Mouse (Mus musculus) spleen, adult 2 months (tissue): ENCODE measurements at regions not wholly inside any gene's neighbourhood (a gene's known extent, or its start where the extent isn't known, plus 50 kb on each side); places are given as distances from the start of the nearest gene placed in this dataset.

Experiments used
- DNase-seq, 2 experiments: peaks; one replicate each; pipeline versions ENCODE4 v3.0.0 to v3.0.0-alpha.2; 2012 to 2021; ENCODE audit warnings: low spot score in 2 of 2, low read depth in 1 of 2
- H3K27ac ChIP-seq: fragments of 200-500 bp; 2 replicates; pipeline ENCODE4 v1.5.1; 2012; ENCODE audit warnings: low read length, inconsistent platforms; ENCODE audit not compliant: insufficient read depth
- H3K27me3 ChIP-seq: fragments of 200-500 bp; 2 replicates; pipeline ENCODE4 v1.6.1; 2012; ENCODE audit warnings: mild to moderate bottlenecking, moderate library complexity, low read length, inconsistent platforms; ENCODE audit not compliant: control insufficient read depth, insufficient read depth
- H3K36me3 ChIP-seq: fragments of 200-500 bp; 2 replicates; pipeline ENCODE4 v1.6.1; 2012; ENCODE audit warnings: mild to moderate bottlenecking, low read length, inconsistent platforms; ENCODE audit not compliant: control insufficient read depth, insufficient read depth
- H3K4me1 ChIP-seq: fragments of 200-500 bp; 2 replicates; pipeline ENCODE4 v1.6.1; 2011; ENCODE audit warnings: inconsistent platforms; ENCODE audit not compliant: control insufficient read depth, insufficient read depth, insufficient read length
- H3K4me3 ChIP-seq: fragments of 200-500 bp; 2 replicates; pipeline ENCODE4 v1.5.1; 2011; ENCODE audit warnings: mild to moderate bottlenecking, inconsistent platforms; ENCODE audit not compliant: insufficient read depth, insufficient read length; ENCODE audit errors: extremely low read depth
- CTCF ChIP-seq: fragments of 200-500 bp; IDR thresholded peaks from 2 replicates; pipeline ENCODE4 v1.5.1; 2011; ENCODE audit warnings: mild to moderate bottlenecking, inconsistent platforms; ENCODE audit not compliant: insufficient read depth, insufficient read length, insufficient replicate concordance; ENCODE audit errors: extremely low read depth
- POLR2A ChIP-seq: fragments of 200-500 bp; IDR thresholded peaks from 2 replicates; pipeline ENCODE4 v1.6.1; 2011; ENCODE audit warnings: low read depth, low read length, inconsistent platforms
- WGBS: fragments of 180-500 bp; shearing (Covaris S2); methylation state at CpG from one replicate; pipeline ENCODE4 v1.1.7; 2018; 5-methylcytosine and 5-hydroxymethylcytosine counted together

GRCm38 (mm10) chr6:31185151-31185550 is 213.4 kb upstream of the Mkln1 start:
- Histone ChIP-seq H3K27me3 (no peaks in the 10 kb centered on the region), H3K4me1 (peaks cover 14% of the 10 kb centered on the region; the same call in 1 of the 2 replicates), H3K4me3 (no peak overlapping the region), H3K36me3 (peaks cover 7% of the 10 kb centered on the region; the same call in 1 of the 2 replicates), H3K27ac (no peak overlapping the region)
- 90% methylated on average over 2 of the region's 2 CpGs for WGBS
- TF ChIP-seq POLR2A (no peak), CTCF (no peak)
- no peak for DNase-seq

- Histone ChIP-seq H3K4me3 (no peak overlapping the region), H3K4me1 (peaks cover 21% of the 10 kb centered on the region; the same call in 1 of the 2 replicates), H3K27me3 (no peaks in the 10 kb centered on the region), H3K27ac (no peak overlapping the region), H3K36me3 (no peaks in the 10 kb centered on the region)
- WGBS, result 38% methylated on average over 1 of the region's 1 CpGs
- no peak for DNase-seq
- TF ChIP-seq CTCF, result no peak
- no peak for TF ChIP-seq POLR2A
Observed at GRCm38 (mm10) chr6:31188066-31188465, 210.5 kb upstream of the Mkln1 start.

GRCm38 (mm10) chr6:31189060-31189459 is 209.5 kb upstream of the Mkln1 start:
- WGBS, result 58% methylated on average over 7 of the region's 7 CpGs
- Histone ChIP-seq H3K4me1 (peaks cover 21% of the 10 kb centered on the region; the same call in 1 of the 2 replicates), H3K36me3 (0 out of 2 replicates have a peak, but pooled peaks cover 2% of the 10 kb centered on the region), H3K27ac (no peak overlapping the region), H3K4me3 (no peak overlapping the region), H3K27me3 (no peaks in the 10 kb centered on the region)
- peak; percentile 41; the same call in 1 of the 2 replicates for TF ChIP-seq CTCF
- TF ChIP-seq POLR2A, result no peak
- no peak for DNase-seq

- peaks cover 21% of the 10 kb centered on the region; the same call in 1 of the 2 replicates for H3K4me1 ChIP-seq
- H3K27me3 ChIP-seq, result no peaks in the 10 kb centered on the region
- H3K36me3 ChIP-seq, result 0 out of 2 replicates have a peak, but pooled peaks cover 2% of the 10 kb centered on the region
- WGBS, result 87% methylated on average over 5 of the region's 5 CpGs
- no peak overlapping the region for H3K4me3 ChIP-seq
- DNase-seq, result no peak
- no peak overlapping the region for H3K27ac ChIP-seq
- no peak for TF ChIP-seq POLR2A
Observed at GRCm38 (mm10) chr6:31190070-31190469, 208.5 kb upstream of the Mkln1 start.

GRCm38 (mm10) chr6:31190628-31191373 is 207.7 kb upstream of the Mkln1 start:
- H3K36me3 ChIP-seq, result peaks cover 4% of the 10 kb centered on the region; the same call in 1 of the 2 replicates
- H3K27ac ChIP-seq, result no peak overlapping the region
- TF ChIP-seq CTCF, result no peak
- TF ChIP-seq POLR2A, result no peak
- no peaks in the 10 kb centered on the region for H3K27me3 ChIP-seq
- DNase-seq, result peak in 1 of 2 experiments; percentile 63
- WGBS, result 27% methylated on average over 5 of the region's 5 CpGs
- no peak overlapping the region for H3K4me3 ChIP-seq
- peaks cover 21% of the 10 kb centered on the region; the same call in 1 of the 2 replicates for H3K4me1 ChIP-seq

GRCm38 (mm10) chr6:31191577-31191976 is 207.0 kb upstream of the Mkln1 start:
- Histone ChIP-seq H3K27me3 (no peaks in the 10 kb centered on the region), H3K4me1 (peaks cover 21% of the 10 kb centered on the region; the same call in 1 of the 2 replicates), H3K4me3 (no peak overlapping the region), H3K36me3 (peaks cover 6% of the 10 kb centered on the region; the same call in 1 of the 2 replicates), H3K27ac (peak overlapping the region; percentile 42)
- DNase-seq, result no peak
- WGBS, result 61% methylated on average over 14 of the region's 14 CpGs
- TF ChIP-seq CTCF, result no peak
- TF ChIP-seq POLR2A, result no peak

- Histone ChIP-seq H3K27ac (no peak overlapping the region), H3K4me1 (peaks cover 18% of the 10 kb centered on the region; the same call in 1 of the 2 replicates), H3K36me3 (peaks cover 6% of the 10 kb centered on the region; the same call in 1 of the 2 replicates), H3K27me3 (no peaks in the 10 kb centered on the region), H3K4me3 (no peak overlapping the region)
- no peak for DNase-seq
- 90% methylated on average over 4 of the region's 4 CpGs for WGBS
- TF ChIP-seq POLR2A (no peak), CTCF (no peak)
Observed at GRCm38 (mm10) chr6:31192197-31192596, 206.3 kb upstream of the Mkln1 start.
